Comparison of ENCODE assay signal across 9 mouse cellular contexts in the genomic region with DNA sequence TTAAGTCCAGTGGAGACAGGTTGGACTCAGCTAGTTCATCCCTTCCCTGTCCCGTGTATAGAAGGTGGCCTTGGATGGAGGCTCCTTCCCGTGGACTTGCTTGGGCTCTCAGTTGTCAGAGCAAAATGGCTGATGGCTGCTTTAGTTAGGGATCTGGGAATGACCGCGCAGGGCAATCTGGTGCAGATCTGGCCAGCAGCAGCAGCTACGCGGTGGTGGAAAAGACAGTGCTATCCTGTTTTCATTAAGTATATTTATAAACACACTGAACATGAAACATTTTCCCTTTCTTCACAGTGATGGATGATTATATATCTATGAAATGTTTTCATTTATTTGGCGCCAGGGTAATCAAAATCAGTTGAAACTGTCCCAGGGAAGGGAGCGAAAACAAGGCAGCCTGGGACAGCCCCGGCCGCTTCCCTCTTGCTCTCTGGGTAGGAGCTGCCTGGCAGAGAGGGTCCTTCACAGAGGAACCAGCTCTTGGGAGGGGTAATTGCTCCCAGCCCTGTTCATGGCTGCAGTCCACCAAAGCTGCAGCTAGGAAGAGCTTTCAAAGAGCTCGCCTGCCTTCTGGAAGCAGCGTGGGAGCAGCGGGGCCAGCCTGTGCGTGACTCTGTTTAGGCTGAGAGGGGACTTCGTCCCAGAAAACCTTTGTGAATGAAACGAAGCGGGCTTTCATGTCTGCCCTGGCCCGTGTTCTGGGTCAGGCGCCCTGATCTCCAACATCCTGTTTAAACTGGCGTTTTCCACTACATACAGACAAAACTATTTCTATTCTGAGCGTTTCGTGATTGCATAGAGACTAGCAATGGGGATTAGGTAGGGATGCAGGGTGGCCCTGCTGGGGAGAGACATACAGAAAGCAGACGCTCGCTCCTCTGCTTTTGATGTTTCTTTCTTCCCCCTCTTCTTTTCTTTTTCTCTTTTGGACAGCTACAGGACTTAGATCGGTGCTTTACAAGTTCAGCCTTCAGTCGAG. TPM values are rescaled to one million over a fixed set of nuclear protein-coding genes. Genes with fewer than 3 reads are reported as not detected.
A peak's percentile ranks its signal among the peaks of the same experiment; 100 is the strongest.
DNase-seq lines count a peak whose midpoint lies in the region; ATAC-seq and TF ChIP-seq lines count a peak whose summit lies in the region.
"Had no signal": no experiment of that assay in that cellular context is flagged by ENCODE, and none has a peak within 500 bp of the region (broad histone marks: within the 10 kb centered on the region; RNA-seq: fewer than 3 reads in every experiment).

No protein-coding gene starts in this region.

- peak overlapping the region; percentile 47 for H3K4me2 ChIP-seq in lung, embryonic 16.5 days (ENCODE audit: low read depth, low read length)
- peak overlapping the region; percentile 39 for H3K4me2 ChIP-seq in intestine, embryonic 15.5 days (replicated peaks)

- no peaks in the 10 kb centered on the region for H3K9me3 ChIP-seq in lung, embryonic 16.5 days (ENCODE audit: control insufficient read depth, low read length)
- H3K9me3 ChIP-seq in intestine, embryonic 15.5 days: no peaks in the 10 kb centered on the region

- H3K4me3 ChIP-seq in gastrocnemius, adult 2 months: peak overlapping the region; percentile 23; the same call in 1 of the 2 replicates
- 0 out of 2 replicates have a peak overlapping the region, but pooled peaks have one; percentile 4 for H3K4me3 ChIP-seq in lung, embryonic 16.5 days (ENCODE audit: low read length)
- H3K4me3 ChIP-seq in intestine, embryonic 15.5 days (replicated peaks): no peak overlapping the region
- no peak overlapping the region for H3K4me3 ChIP-seq in left cerebral cortex, adult 2 months

- H3K27me3 ChIP-seq in lung, embryonic 16.5 days (ENCODE audit: control insufficient read depth, insufficient read depth, low read depth, low read length): no peaks in the 10 kb centered on the region
- H3K27me3 ChIP-seq in intestine, embryonic 15.5 days (replicated peaks): no peaks in the 10 kb centered on the region

- DNase-seq in gastrocnemius, adult 2 months: peak; percentile 28
- DNase-seq in gastrocnemius, postnatal 4 days (ENCODE audit: low spot score in 2 of 2): no peak
- no peak for DNase-seq in lung, adult 18-20 months
- DNase-seq in retina, embryonic 14.5 days (ENCODE audit: low spot score): peak; percentile 10
- DNase-seq in cerebellum, adult 18-20 months: no peak
- DNase-seq in left cerebral cortex, adult 2 months (ENCODE audit: extremely low spot score in 1 of 2, low spot score in 2 of 2): no peak
- DNase-seq: adrenal gland, postnatal 36 days had no signal

- H3K27ac ChIP-seq in gastrocnemius, adult 2 months: no peak overlapping the region
- peak overlapping the region; percentile 78 for H3K27ac ChIP-seq in lung, embryonic 16.5 days (ENCODE audit: low read length)
- H3K27ac ChIP-seq in intestine, embryonic 15.5 days: peak overlapping the region; percentile 56
- no peak overlapping the region for H3K27ac ChIP-seq in left cerebral cortex, adult 2 months

- intact Hi-C loops in gastrocnemius, adult 2 months (cut with DNase I): no loop called here
- intact Hi-C loops in left cerebral cortex, adult 2 months (cut with DNase I): no loop called here

- H3K36me3 ChIP-seq in lung, embryonic 16.5 days (ENCODE audit: control insufficient read depth, insufficient read depth, low read length): no peaks in the 10 kb centered on the region
- H3K36me3 ChIP-seq in intestine, embryonic 15.5 days: no peaks in the 10 kb centered on the region

- peak; percentile 88 for ATAC-seq in lung, embryonic 16.5 days (ENCODE audit: low read depth)
- ATAC-seq in intestine, embryonic 15.5 days: peak; percentile 66

- H3K4me1 ChIP-seq in lung, embryonic 16.5 days (replicated peaks; ENCODE audit: control insufficient read depth, insufficient read depth, low read length): peaks cover 17% of the 10 kb centered on the region
- peaks cover 4% of the 10 kb centered on the region; the same call in 1 of the 2 replicates for H3K4me1 ChIP-seq in intestine, embryonic 15.5 days (replicated peaks)

- 0 out of 2 replicates have a peak overlapping the region, but pooled peaks have one; percentile 31 for H3K9ac ChIP-seq in lung, embryonic 16.5 days (ENCODE audit: low read length)
- no peak overlapping the region for H3K9ac ChIP-seq in intestine, embryonic 15.5 days

- no peak for TF ChIP-seq CTCF in gastrocnemius, adult 2 months (IDR thresholded peaks at IDR 0.05)
- TF ChIP-seq CTCF in left cerebral cortex, adult 2 months (IDR thresholded peaks at IDR 0.05): no peak; the same call in 1 of the 2 replicates

- WGBS in lung, embryonic 16.5 days: 26% methylated on average over 26 of the region's 26 CpGs
- 45% methylated on average over 26 of the region's 26 CpGs for WGBS in intestine, embryonic 15.5 days

RNA-seq across cellular contexts. Expression of a gene that starts 19.6 kb away (rescaled TPM):
- total RNA-seq in gastrocnemius, adult 2 months (2021): 1 to 10 TPM; 2.2 to 4.0 TPM
- total RNA-seq in gastrocnemius, postnatal 4 days (2021): 10 to 100 TPM; 11.1 to 11.6 TPM
- polyA plus RNA-seq in lung, embryonic 16.5 days (2015; fragmentation: Nextera tagmentation; extraction: Ambion mirVana): 9.4 and 10.9 TPM in 2 replicates
- polyA plus RNA-seq in intestine, embryonic 15.5 days (2015; fragmentation: Nextera tagmentation; extraction: Ambion mirVana): 2.5 and 3.0 TPM in 2 replicates
- total RNA-seq in left cerebral cortex, adult 2 months (2021): 1 to 10 TPM; 1.3 to 1.7 TPM

Comparison
In these comparisons a context has a peak if more than half of its experiments do, and no peak if none do; other contexts are left out.
1. DNase-seq: peak in gastrocnemius, adult 2 months (single experiment) and retina, embryonic 14.5 days (single experiment); none in gastrocnemius, postnatal 4 days (0 of 2), lung, adult 18-20 months (0 of 2), cerebellum, adult 18-20 months (0 of 2) and left cerebral cortex, adult 2 months (0 of 2).
2. H3K27ac ChIP-seq: peak in lung, embryonic 16.5 days (single experiment) and intestine, embryonic 15.5 days (single experiment); none in gastrocnemius, adult 2 months (single experiment) and left cerebral cortex, adult 2 months (single experiment).
3. H3K4me3 ChIP-seq: peak in gastrocnemius, adult 2 months (single experiment) and lung, embryonic 16.5 days (single experiment); none in intestine, embryonic 15.5 days (single experiment) and left cerebral cortex, adult 2 months (single experiment).